Mouse (Mus musculus) intestine, embryonic 14.5 days (tissue): ENCODE results near the gene Msrb1. TPM values are rescaled to one million over a fixed set of nuclear protein-coding genes. Genes with fewer than 3 reads are reported as not detected.

Experiments used
- ATAC-seq: fragments of 200-750 bp; cut with Nextera tagmentation; replicated peaks from 2 replicates; pipeline ENCODE4 v1.8.0; 2017; ENCODE audit warnings: low read depth, moderate number of reproducible peaks, moderate TSS enrichment, moderate library complexity; ENCODE audit not compliant: low FRiP score, low TSS enrichment
- DNase-seq: peaks from one replicate; pipeline ENCODE4 v3.0.0-alpha.2; 2018; ENCODE audit warnings: low spot score
- H3K27ac ChIP-seq: fragments of 300-500 bp; sonication (generic); 2 replicates; pipeline ENCODE4 v1.5.1; 2014; ENCODE audit warnings: low read depth, mild to moderate bottlenecking, control low read depth
- H3K27me3 ChIP-seq: fragments of 300-500 bp; sonication (generic); replicated peaks from 2 replicates; pipeline ENCODE4 v1.6.1; 2014; ENCODE audit warnings: low read length, control low read depth; ENCODE audit not compliant: control insufficient read depth, insufficient read depth
- H3K36me3 ChIP-seq: fragments of 300-500 bp; sonication (generic); 2 replicates; pipeline ENCODE4 v1.6.1; 2014; ENCODE audit warnings: low read length, control low read depth; ENCODE audit not compliant: control insufficient read depth, insufficient read depth
- H3K4me1 ChIP-seq: fragments of 300-500 bp; sonication (generic); replicated peaks from 2 replicates; pipeline ENCODE4 v1.6.1; 2014; ENCODE audit warnings: low read length, control low read depth, mixed read lengths; ENCODE audit not compliant: control insufficient read depth, insufficient read depth
- H3K4me2 ChIP-seq: fragments of 300-500 bp; sonication (generic); 2 replicates; pipeline ENCODE4 v1.6.1; 2014; ENCODE audit warnings: low read length
- H3K4me3 ChIP-seq: fragments of 300-500 bp; sonication (generic); 2 replicates; pipeline ENCODE4 v1.5.1; 2014; ENCODE audit warnings: low read depth, low read length, control low read depth, mixed read lengths
- H3K9ac ChIP-seq: fragments of 300-500 bp; sonication (generic); 2 replicates; pipeline ENCODE4 v1.6.1; 2014; ENCODE audit warnings: mild to moderate bottlenecking, low read length
- H3K9me3 ChIP-seq: fragments of 300-500 bp; sonication (generic); 2 replicates; pipeline ENCODE4 v1.6.1; 2016; ENCODE audit warnings: low read length, control low read depth; ENCODE audit not compliant: control insufficient read depth
- WGBS: fragments of 180-500 bp; shearing (Covaris S2); extraction: QIAGEN DNeasy Blood & Tissue Kit; methylation state at CpG from one replicate; pipeline ENCODE4 v1.1.7; 2014; 5-methylcytosine and 5-hydroxymethylcytosine counted together
- polyA plus RNA-seq: library from polyadenylated mRNA; unstranded; fragments of >200 nt; fragmentation: Nextera tagmentation; extraction: Ambion mirVana; gene quantifications from 2 replicates; pipeline ENCODE4 v1.2.1, GENCODE M21; 2014

Msrb1 gene
- 32.3 and 33.9 TPM in 2 replicates for polyA plus RNA-seq

DNA sequence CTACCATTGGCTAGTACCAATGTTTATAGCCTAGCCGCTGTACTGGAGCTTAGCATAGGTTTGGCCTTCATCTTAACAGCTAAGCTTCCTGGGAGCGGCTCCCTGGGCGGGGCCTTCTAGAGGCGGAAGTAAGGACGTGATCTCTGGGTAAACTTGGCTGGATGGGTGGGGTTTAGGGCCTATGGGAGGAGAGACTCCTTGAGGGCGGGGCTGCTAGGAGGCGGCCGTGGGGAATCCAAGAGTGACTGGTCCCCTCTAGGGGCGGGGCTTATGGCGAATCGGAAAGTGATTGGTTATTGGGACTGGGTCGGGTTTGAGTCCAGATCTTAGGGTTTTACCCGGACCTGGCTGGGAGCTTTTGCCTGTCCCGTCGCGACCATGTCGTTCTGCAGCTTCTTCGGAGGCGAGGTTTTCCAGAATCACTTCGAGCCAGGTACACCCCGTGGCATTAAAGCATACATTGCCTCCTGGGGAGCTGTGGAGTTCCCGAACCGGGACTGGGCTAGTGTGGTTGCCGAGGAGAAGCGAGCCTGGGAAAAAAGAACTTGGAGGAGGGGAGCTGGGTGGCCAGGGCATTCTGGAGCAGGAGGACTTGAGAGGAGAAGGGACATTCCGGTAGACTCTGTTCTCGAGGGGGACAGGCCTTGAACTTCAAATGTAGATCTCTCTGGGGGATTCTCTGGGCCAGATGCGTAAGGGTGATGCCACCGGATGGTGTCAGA is at the start of gene Msrb1:
Gene Msrb1 (plus strand): TSS at position 313 of the 722 bp plus-strand sequence.
- WGBS, result 1% methylated on average over 29 of the region's 29 CpGs
- peak within 1 kb of the TSS; percentile 60 for H3K27ac ChIP-seq
- ATAC-seq, result peak; percentile 95

DNA sequence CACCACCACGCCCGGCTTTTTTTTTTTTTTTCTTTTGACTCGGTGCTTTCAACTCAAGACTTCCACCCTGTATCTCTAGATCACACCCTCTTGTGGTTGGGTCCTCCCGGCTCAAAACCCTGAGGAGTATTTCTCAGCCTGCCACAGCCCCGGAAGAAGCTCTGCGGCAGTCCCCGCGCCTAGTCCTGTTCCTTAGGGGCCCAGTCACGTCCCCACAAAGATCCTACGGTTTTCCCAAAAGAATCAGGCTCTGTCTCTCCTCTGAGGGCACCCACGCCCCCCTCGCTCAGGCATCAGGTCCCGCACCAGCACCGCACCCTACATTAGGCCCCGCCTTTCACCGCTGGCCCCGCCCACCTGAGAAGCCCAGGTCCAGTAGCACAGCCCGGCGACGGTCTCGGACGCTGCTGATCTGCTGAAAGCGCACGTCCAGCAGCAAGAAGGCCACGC is 49.3 kb upstream of the Msrb1 start:
- peak; percentile 68 for DNase-seq
- peak; percentile 51; the same call in 1 of the 2 replicates for ATAC-seq
- peak overlapping the region; percentile 16; the same call in 1 of the 2 replicates for H3K9ac ChIP-seq
- H3K27ac ChIP-seq, result no peak overlapping the region
- peaks cover 4% of the 10 kb centered on the region; the same call in 1 of the 2 replicates for H3K36me3 ChIP-seq
- peak overlapping the region; percentile 51 for H3K4me2 ChIP-seq
- H3K9me3 ChIP-seq, result no peaks in the 10 kb centered on the region
- peaks cover 49% of the 10 kb centered on the region for H3K27me3 ChIP-seq
- WGBS, result 2% methylated on average over 25 of the region's 25 CpGs
- peak overlapping the region; percentile 33 for H3K4me3 ChIP-seq
- peaks cover 11% of the 10 kb centered on the region for H3K4me1 ChIP-seq

More for the DNA sequence above, at the start of gene Msrb1:
- Histone ChIP-seq H3K4me2 (peak within 1 kb of the TSS; percentile 82), H3K4me1 (peaks cover 7% of the 10 kb centered on the region; the same call in 1 of the 2 replicates), H3K4me3 (peak within 1 kb of the TSS; percentile 61), H3K9ac (peak within 1 kb of the TSS; percentile 65), H3K36me3 (peaks cover 9% of the 10 kb centered on the region; the same call in 1 of the 2 replicates), H3K27me3 (no peaks in the 10 kb centered on the region), H3K9me3 (no peaks in the 10 kb centered on the region)
- peak; percentile 94 for DNase-seq

DNA sequence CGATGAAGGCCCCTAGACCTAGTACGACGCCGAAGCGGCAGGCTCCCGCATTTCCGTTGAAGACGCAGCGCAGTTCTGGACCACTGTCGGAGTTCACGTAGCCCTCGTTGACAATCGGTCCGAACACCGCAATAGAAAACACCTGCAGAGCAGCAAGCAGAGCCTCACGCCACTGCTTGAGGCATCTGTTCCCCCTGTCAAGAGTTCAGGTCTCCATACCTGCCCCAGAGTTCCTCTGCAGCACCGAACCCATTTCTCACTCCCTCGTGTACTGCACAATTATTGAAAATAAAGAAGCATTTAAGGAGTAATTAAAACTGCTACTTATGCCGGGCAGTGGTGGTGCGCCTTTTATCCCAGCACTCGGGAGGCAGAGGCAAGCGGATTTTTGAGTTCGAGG is 48.8 kb upstream of the Msrb1 start:
- peak overlapping the region; percentile 16; the same call in 1 of the 2 replicates for H3K9ac ChIP-seq
- WGBS, result 22% methylated on average over 23 of the region's 23 CpGs

DNA sequence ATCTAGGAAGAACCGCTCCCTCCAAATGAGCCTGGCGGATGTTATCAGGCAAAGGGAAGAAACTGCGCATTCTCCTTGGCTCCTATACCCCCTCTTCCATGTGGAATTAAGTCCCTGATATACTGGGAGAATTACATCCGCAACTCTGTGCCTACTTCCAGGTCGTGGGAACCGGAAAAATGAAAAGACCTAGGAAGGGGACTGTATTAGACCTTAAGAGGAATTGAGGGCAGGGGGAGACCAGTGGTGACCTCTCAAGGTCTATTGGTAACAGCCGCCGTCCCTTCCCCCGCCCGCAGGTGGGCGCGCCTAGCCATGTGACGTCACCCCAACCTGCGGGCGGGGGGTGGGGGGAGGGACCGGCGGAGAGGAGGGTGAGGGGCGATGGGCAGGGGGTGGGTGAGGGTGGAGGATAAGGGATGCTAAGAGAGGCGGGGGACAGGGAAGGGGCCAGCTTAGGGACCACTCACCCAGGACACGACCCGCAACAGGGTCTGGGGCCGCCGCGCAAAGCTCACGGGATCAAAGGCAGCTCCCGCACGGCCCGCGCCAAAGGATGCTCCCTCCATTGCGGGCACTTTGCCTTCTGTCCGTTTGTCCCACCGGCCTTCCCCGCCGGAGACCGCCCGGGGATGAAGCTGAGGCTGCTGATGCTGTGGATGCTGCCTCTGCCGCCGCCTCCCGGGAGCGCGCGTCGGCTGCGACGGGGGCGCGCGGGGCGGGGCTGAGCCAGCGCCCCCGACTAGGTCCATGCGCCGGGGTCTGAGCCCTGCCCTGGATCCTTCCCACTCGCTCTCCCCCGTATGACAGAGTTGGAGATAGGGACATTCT is 47.0 kb upstream of the Msrb1 start, which contains the start of gene Syngr3:
Gene Syngr3 (minus strand): TSS at position 705 of the 831 bp plus-strand sequence.
- no peak for ATAC-seq

More for the DNA sequence above, 48.8 kb upstream of the Msrb1 start:
- H3K4me3 ChIP-seq, result peak overlapping the region; percentile 33
- DNase-seq (no peak), ATAC-seq (no peak)
- H3K9me3 ChIP-seq, result no peaks in the 10 kb centered on the region
- peaks cover 49% of the 10 kb centered on the region for H3K27me3 ChIP-seq
- peaks cover 6% of the 10 kb centered on the region for H3K36me3 ChIP-seq
- peak overlapping the region; percentile 51 for H3K4me2 ChIP-seq
- no peak overlapping the region for H3K27ac ChIP-seq
- H3K4me1 ChIP-seq, result peaks cover 11% of the 10 kb centered on the region

DNA sequence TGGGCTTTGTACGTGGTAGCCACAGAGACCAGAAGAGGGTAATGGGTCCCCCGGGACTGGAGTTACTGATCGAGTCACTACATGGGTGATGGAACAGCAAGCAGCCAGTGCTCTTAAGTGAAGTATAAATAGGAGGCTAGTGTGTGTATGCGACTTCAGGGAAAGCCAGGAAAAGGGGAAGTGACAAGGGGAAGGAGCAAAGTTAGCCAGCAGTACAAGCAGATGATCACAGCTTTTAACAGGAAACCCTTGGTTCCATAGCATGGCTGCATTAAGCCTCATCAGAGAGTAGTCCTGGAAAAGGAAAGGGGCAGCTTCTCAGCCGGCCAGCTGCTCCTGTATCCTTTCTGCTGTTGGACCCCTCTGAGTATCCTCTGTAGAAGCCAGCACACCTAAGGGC is 44.1 kb upstream of the Msrb1 start:
- WGBS, result 89% methylated on average over 5 of the region's 5 CpGs
- no peak for ATAC-seq
- Histone ChIP-seq H3K4me1 (peaks cover 19% of the 10 kb centered on the region), H3K9ac (no peak overlapping the region), H3K4me2 (no peak overlapping the region), H3K36me3 (peaks cover 16% of the 10 kb centered on the region), H3K27ac (no peak overlapping the region), H3K27me3 (peaks cover 46% of the 10 kb centered on the region), H3K4me3 (no peak overlapping the region), H3K9me3 (no peaks in the 10 kb centered on the region)
- no peak for DNase-seq

More for the DNA sequence above, 47.0 kb upstream of the Msrb1 start, which contains the start of gene Syngr3:
- no peak within 1 kb of the TSS for H3K27ac ChIP-seq
- H3K4me3 ChIP-seq, result peak within 1 kb of the TSS; percentile 46
- H3K4me1 ChIP-seq, result peaks cover 11% of the 10 kb centered on the region
- under 1% methylated on average over 52 of the region's 55 CpGs for WGBS
- peaks cover 49% of the 10 kb centered on the region for H3K27me3 ChIP-seq
- peak within 1 kb of the TSS; percentile 31; the same call in 1 of the 2 replicates for H3K9ac ChIP-seq
- no peak for DNase-seq
- no peaks in the 10 kb centered on the region for H3K9me3 ChIP-seq
- H3K4me2 ChIP-seq, result peak within 1 kb of the TSS; percentile 89
- peaks cover 16% of the 10 kb centered on the region for H3K36me3 ChIP-seq

DNA sequence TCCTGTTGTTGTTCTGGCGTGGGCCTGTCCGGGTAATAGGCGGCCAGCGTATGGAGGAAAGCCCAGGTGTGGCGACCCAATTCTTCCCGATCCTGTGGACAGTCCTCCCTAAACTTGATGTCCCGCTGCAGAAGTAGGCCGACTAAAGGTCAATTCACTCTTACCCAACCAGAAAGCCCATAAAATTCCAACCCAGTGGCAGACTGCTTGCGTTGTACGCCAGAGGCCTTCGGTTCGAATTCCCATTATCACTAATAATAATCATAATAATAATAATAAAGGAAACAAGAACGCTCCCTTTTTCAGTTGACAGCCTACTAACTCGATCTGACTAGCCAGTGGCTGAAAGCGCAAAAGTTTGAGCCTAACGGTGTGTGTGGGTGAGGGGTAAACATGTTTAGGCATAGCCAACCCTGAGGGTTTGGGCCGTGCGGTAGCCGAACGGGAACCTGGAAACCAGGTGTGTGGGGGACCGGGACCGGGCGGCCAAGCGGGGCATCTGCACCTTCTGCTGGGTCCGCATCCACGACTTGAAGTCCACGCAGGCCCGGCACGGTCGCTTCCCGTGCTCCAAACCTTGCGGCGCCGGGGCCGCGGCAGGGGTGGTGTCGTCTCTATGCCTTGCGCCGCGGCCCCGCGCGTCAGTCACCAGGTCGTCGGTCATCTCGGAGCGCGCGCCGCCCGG is 41.0 kb upstream of the Msrb1 start:
- peaks cover 26% of the 10 kb centered on the region for H3K36me3 ChIP-seq
- H3K9ac ChIP-seq, result peak overlapping the region; percentile 76
- peaks cover 15% of the 10 kb centered on the region for H3K27me3 ChIP-seq
- H3K27ac ChIP-seq, result peak overlapping the region; percentile 83
- ATAC-seq (peak; percentile 20; the same call in 1 of the 2 replicates), DNase-seq (peak; percentile 79)
- no peaks in the 10 kb centered on the region for H3K9me3 ChIP-seq
- H3K4me1 ChIP-seq, result peaks cover 14% of the 10 kb centered on the region
- H3K4me2 ChIP-seq, result peak overlapping the region; percentile 60
- peak overlapping the region; percentile 83 for H3K4me3 ChIP-seq
- 7% methylated on average over 51 of the region's 51 CpGs for WGBS

DNA sequence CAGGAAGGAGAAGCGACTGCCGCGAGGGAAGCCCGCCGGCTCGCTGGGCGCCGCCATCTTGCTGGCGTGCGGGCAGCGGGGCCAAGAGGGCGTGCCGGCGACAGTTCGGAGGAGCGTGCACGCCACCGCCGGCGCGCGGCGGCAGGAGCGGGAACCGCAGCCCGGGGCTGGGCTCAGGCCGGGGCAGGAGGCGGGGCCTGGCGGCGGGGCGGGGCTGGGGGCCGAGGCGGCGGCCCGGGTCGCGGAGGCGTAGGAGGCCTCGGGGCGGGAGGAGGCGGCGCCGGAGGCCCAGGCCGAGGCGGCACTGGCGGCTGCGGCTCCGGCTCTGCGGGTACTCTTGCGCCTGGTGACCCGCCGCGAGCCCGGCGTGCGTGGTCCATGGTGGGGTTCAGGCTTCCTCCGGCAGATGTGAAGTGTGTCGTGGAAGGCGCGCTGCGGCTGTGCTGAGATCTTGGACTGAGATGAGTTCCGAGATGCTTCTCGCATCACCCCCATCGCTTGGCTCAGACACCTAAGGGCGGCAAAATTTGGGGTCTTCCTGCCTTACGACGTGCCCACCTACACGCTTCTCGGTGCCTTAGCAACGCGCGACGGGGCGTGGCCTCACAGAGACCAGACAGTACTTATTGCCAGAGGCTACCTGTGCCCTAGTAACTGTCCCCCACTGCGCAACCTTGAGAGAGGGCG is 40.3 kb upstream of the Msrb1 start, which contains the start of the genes Gfer and Noxo1:
Gene Gfer (minus strand): TSS at position 146 of the 687 bp plus-strand sequence.
Gene Noxo1 (plus strand): TSS at position 224 of the 687 bp plus-strand sequence.
- Histone ChIP-seq H3K4me1 (peaks cover 14% of the 10 kb centered on the region), H3K4me3 (peak within 1 kb of the TSS; percentile 83), H3K9ac (peak within 1 kb of the TSS; percentile 76), H3K36me3 (peaks cover 33% of the 10 kb centered on the region), H3K9me3 (no peaks in the 10 kb centered on the region), H3K27me3 (peaks cover 8% of the 10 kb centered on the region; the same call in 1 of the 2 replicates), H3K27ac (peak within 1 kb of the TSS; percentile 83), H3K4me2 (peak within 1 kb of the TSS; percentile 60)
- peak; percentile 90 for DNase-seq
- WGBS, result under 1% methylated on average over 53 of the region's 76 CpGs
- ATAC-seq, result peak; percentile 91
